11 mouse cellular contexts compared by ENCODE assay signal in genomic region chr4:149838682-149839081, GRCm38 (mm10).
A peak's percentile ranks its signal among the peaks of the same experiment; 100 is the strongest.
DNase-seq lines count a peak whose midpoint lies in the region; ATAC-seq lines count a peak whose summit lies in the region.
"Had no signal": no experiment of that assay in that cellular context is flagged by ENCODE, and none has a peak within 500 bp of the region (broad histone marks: within the 10 kb centered on the region; RNA-seq: fewer than 3 reads in every experiment).

No protein-coding gene starts in this region.

- ATAC-seq in neural tube, embryonic 15.5 days (ENCODE audit: low FRiP score), result no peak

- 11% methylated on average over 3 of the region's 3 CpGs for WGBS in neural tube, embryonic 15.5 days
- 13% methylated on average over 3 of the region's 3 CpGs for WGBS in limb, embryonic 10.5 days

- H3K27ac ChIP-seq in neural tube, embryonic 15.5 days (replicated peaks), result no peak overlapping the region
- H3K27ac ChIP-seq in limb, embryonic 10.5 days, result no peak overlapping the region; the same call in 1 of the 2 replicates
- H3K27ac ChIP-seq: embryonic facial prominence, embryonic 15.5 days; liver, embryonic 15.5 days; stomach, embryonic 15.5 days had no signal

- H3K9me3 ChIP-seq in neural tube, embryonic 15.5 days (replicated peaks), result no peaks in the 10 kb centered on the region
- H3K9me3 ChIP-seq in limb, embryonic 10.5 days (replicated peaks), result no peaks in the 10 kb centered on the region
- H3K9me3 ChIP-seq: embryonic facial prominence, embryonic 15.5 days; liver, embryonic 15.5 days; stomach, embryonic 15.5 days had no signal

- H3K4me3 ChIP-seq in neural tube, embryonic 15.5 days (replicated peaks), result no peak overlapping the region
- H3K4me3 ChIP-seq in limb, embryonic 10.5 days, result no peak overlapping the region
- H3K4me3 ChIP-seq: embryonic facial prominence, embryonic 15.5 days; liver, embryonic 15.5 days; stomach, embryonic 15.5 days had no signal

- H3K9ac ChIP-seq in neural tube, embryonic 15.5 days (replicated peaks), result no peak overlapping the region
- H3K9ac ChIP-seq: embryonic facial prominence, embryonic 15.5 days; liver, embryonic 15.5 days; stomach, embryonic 15.5 days had no signal

- H3K27me3 ChIP-seq in neural tube, embryonic 15.5 days (replicated peaks), result no peaks in the 10 kb centered on the region
- no peaks in the 10 kb centered on the region for H3K27me3 ChIP-seq in limb, embryonic 10.5 days (ENCODE audit: low read depth, poor library complexity, severe bottlenecking)
- H3K27me3 ChIP-seq: embryonic facial prominence, embryonic 15.5 days; stomach, embryonic 15.5 days had no signal

- H3K4me2 ChIP-seq in neural tube, embryonic 15.5 days, result no peak overlapping the region
- H3K4me2 ChIP-seq: embryonic facial prominence, embryonic 15.5 days; liver, embryonic 15.5 days; stomach, embryonic 15.5 days had no signal

- H3K36me3 ChIP-seq in neural tube, embryonic 15.5 days, result no peaks in the 10 kb centered on the region
- no peaks in the 10 kb centered on the region for H3K36me3 ChIP-seq in limb, embryonic 10.5 days
- H3K36me3 ChIP-seq: embryonic facial prominence, embryonic 15.5 days; liver, embryonic 15.5 days; stomach, embryonic 15.5 days had no signal

- H3K4me1 ChIP-seq in neural tube, embryonic 15.5 days, result peaks cover 3% of the 10 kb centered on the region
- peaks cover 19% of the 10 kb centered on the region for H3K4me1 ChIP-seq in limb, embryonic 10.5 days
- H3K4me1 ChIP-seq: liver, embryonic 15.5 days had no signal

- DNase-seq in neural tube, embryonic 10.5 days (ENCODE audit: extremely low spot score, low spot score), result peak; percentile 53
- peak; percentile 66 for DNase-seq in adrenal gland, adult 2 months
- peak; percentile 37 for DNase-seq in gastrocnemius, postnatal 25 days
- DNase-seq in limb, embryonic 10.5 days (ENCODE audit: low spot score), result peak; percentile 68
- DNase-seq in testis, postnatal 10 days (ENCODE audit: low spot score), result peak; percentile 66
- DNase-seq in ovary, postnatal 10 days (ENCODE audit: low spot score), result no peak
- no peak for DNase-seq in frontal cortex, postnatal 25 days (ENCODE audit: low spot score in 2 of 2)

Comparison
In these comparisons a context has a peak if more than half of its experiments do, and no peak if none do; other contexts are left out.
1. DNase-seq: peak in neural tube, embryonic 10.5 days (single experiment), adrenal gland, adult 2 months (single experiment), gastrocnemius, postnatal 25 days (single experiment), limb, embryonic 10.5 days (single experiment) and testis, postnatal 10 days (single experiment); none in ovary, postnatal 10 days (single experiment) and frontal cortex, postnatal 25 days (0 of 2).